Mouse (Mus musculus): ENCODE results near the gene Hdac9. TPM values are rescaled to one million over a fixed set of nuclear protein-coding genes. Genes with fewer than 3 reads are reported as not detected.

The Hdac9 gene
- polyA plus RNA-seq, 1 experiment from 2014 or later = 9.8 TPM

DNA sequence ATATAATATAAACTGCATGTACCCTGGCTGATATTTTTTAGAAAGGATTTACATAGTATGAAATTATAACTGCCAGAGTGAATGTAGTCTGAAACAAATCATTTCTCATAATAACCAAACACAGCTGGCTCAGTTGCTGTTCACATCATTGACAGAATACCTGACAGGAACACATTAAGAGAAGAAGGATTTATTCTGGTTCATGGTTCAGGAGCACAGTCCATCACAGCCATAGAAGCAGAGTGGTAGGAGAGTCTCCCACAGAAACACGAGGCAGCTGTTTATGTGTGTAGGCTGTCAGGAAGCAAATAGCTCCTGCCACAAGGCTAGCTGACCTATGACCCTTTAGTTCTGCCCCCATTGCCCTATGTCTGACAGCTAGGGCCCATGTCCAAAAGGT lies 803.6 kb downstream of the Hdac9 start:
- Histone ChIP-seq H3K4me3 (ENCODE audit: low read depth, low read length) (no peak overlapping the region), H3K27ac (replicated peaks; ENCODE audit: low read depth, low read length) (no peak overlapping the region), H3K4me2 (ENCODE audit: low read depth, low read length) (no peak overlapping the region), H3K27me3 (replicated peaks; ENCODE audit: control insufficient read depth, insufficient read depth, low read length) (no peaks in the 10 kb centered on the region), H3K4me1 (ENCODE audit: control insufficient read depth, insufficient read depth, low read length) (no peaks in the 10 kb centered on the region), H3K9me3 (ENCODE audit: control insufficient read depth, low read length) (no peaks in the 10 kb centered on the region), H3K36me3 (ENCODE audit: control insufficient read depth, insufficient read depth, low read length) (no peaks in the 10 kb centered on the region), H3K9ac (ENCODE audit: low read depth, low read length) (no peak overlapping the region)
- DNase-seq (ENCODE audit: low spot score) (no peak), ATAC-seq (ENCODE audit: low read depth) (no peak)
- 0% methylated on average over 1 of the region's 1 CpGs for WGBS

GRCm38 (mm10) chr12:34092953-34093352 lies 823.9 kb downstream of the Hdac9 start:
- H3K27me3 ChIP-seq (replicated peaks; ENCODE audit: control insufficient read depth, insufficient read depth, low read length) = no peaks in the 10 kb centered on the region
- 73% methylated on average over 4 of the region's 4 CpGs for WGBS

DNA sequence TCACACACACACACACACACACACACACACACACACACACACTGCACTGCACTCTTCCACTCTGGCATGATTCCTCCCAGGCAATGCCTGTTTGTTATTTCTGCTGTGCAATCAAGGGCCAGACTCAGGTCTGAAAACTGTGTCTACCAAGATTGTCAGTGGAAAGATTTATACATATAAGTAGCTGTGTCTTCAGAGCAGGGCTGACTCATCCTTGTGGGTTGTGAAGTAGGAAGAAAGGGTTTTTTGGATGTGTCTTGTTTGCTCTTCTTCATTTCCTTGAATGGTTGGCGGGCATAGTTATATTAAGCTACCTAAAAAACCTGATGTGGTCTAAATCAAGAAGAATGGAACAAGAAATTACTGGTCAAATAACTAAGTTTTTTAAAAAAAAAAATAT lies 825.0 kb downstream of the Hdac9 start:
- H3K4me1 ChIP-seq (ENCODE audit: control insufficient read depth, insufficient read depth, low read length) = peaks cover 5% of the 10 kb centered on the region; the same call in 1 of the 2 replicates
- H3K27ac ChIP-seq (replicated peaks; ENCODE audit: low read depth, low read length) = no peak overlapping the region
- H3K4me3 ChIP-seq (ENCODE audit: low read depth, low read length) = no peak overlapping the region
- DNase-seq (ENCODE audit: low spot score) (no peak), ATAC-seq (ENCODE audit: low read depth) (no peak)
- H3K27me3 ChIP-seq (replicated peaks; ENCODE audit: control insufficient read depth, insufficient read depth, low read length) = no peaks in the 10 kb centered on the region
- no peak overlapping the region for H3K9ac ChIP-seq (ENCODE audit: low read depth, low read length)
- H3K36me3 ChIP-seq (ENCODE audit: control insufficient read depth, insufficient read depth, low read length) = no peaks in the 10 kb centered on the region
- H3K4me2 ChIP-seq (ENCODE audit: low read depth, low read length) = no peak overlapping the region
- WGBS = 83% methylated on average over 1 of the region's 1 CpGs
- no peaks in the 10 kb centered on the region for H3K9me3 ChIP-seq (ENCODE audit: control insufficient read depth, low read length)

More at GRCm38 (mm10) chr12:34092953-34093352, 823.9 kb downstream of the Hdac9 start:
- H3K4me1 ChIP-seq (ENCODE audit: control insufficient read depth, insufficient read depth, low read length) = no peaks in the 10 kb centered on the region
- ATAC-seq (ENCODE audit: low read depth) = no peak
- H3K36me3 ChIP-seq (ENCODE audit: control insufficient read depth, insufficient read depth, low read length) = no peaks in the 10 kb centered on the region
- no peak overlapping the region for H3K27ac ChIP-seq (replicated peaks; ENCODE audit: low read depth, low read length)
- H3K4me2 ChIP-seq (ENCODE audit: low read depth, low read length) = no peak overlapping the region
- H3K4me3 ChIP-seq (ENCODE audit: low read depth, low read length) = no peak overlapping the region
- no peak for DNase-seq (ENCODE audit: low spot score)
- H3K9me3 ChIP-seq (ENCODE audit: control insufficient read depth, low read length) = no peaks in the 10 kb centered on the region
- no peak overlapping the region for H3K9ac ChIP-seq (ENCODE audit: low read depth, low read length)

DNA sequence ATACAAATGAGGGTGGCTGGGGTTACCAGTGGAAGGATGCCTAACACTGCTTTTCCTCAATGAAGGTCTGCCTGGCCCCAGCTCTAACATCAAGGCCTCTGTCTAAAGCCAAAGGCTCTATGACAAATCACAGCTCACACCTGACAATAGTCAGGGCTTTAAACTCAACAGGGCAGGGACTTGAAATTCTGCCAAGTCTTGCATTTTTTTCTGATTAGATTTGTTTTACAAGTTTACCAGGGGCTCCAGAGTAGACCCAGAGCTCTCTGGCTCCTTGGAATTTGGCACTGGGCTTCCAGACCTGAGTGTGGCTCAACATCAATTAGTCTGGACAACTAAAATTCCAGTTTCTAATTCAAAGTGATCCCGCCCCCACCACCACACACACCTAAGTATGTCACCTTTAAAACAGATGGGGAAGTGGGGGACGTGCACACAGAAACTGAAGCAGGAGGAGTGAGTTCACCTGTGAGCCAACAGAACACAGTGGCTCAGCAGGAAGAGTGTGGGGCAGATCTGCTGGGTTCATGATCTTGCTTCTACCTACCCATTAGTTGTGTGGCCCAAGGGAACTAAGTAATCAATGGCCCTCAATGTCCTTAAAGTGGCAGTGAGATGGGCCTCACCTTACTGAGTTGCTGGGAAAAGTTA lies 829.5 kb downstream of the Hdac9 start:
- Histone ChIP-seq H3K4me3 (ENCODE audit: low read depth, low read length) (no peak overlapping the region), H3K4me1 (ENCODE audit: control insufficient read depth, insufficient read depth, low read length) (peaks cover 5% of the 10 kb centered on the region; the same call in 1 of the 2 replicates), H3K36me3 (ENCODE audit: control insufficient read depth, insufficient read depth, low read length) (no peaks in the 10 kb centered on the region), H3K27ac (replicated peaks; ENCODE audit: low read depth, low read length) (no peak overlapping the region), H3K9ac (ENCODE audit: low read depth, low read length) (no peak overlapping the region), H3K4me2 (ENCODE audit: low read depth, low read length) (no peak overlapping the region), H3K27me3 (replicated peaks; ENCODE audit: control insufficient read depth, insufficient read depth, low read length) (no peaks in the 10 kb centered on the region), H3K9me3 (ENCODE audit: control insufficient read depth, low read length) (no peaks in the 10 kb centered on the region)
- 63% methylated on average over 2 of the region's 2 CpGs for WGBS
- DNase-seq (ENCODE audit: low spot score) (peak; percentile 38), ATAC-seq (ENCODE audit: low read depth) (peak; percentile 30; the same call in 1 of the 2 replicates)

GRCm38 (mm10) chr12:34076981-34077380 lies 839.9 kb downstream of the Hdac9 start:
- H3K4me2 ChIP-seq (ENCODE audit: low read depth, low read length) = no peak overlapping the region
- ATAC-seq (ENCODE audit: low read depth) = no peak

GRCm38 (mm10) chr12:34075805-34076509 lies 840.9 kb downstream of the Hdac9 start:
- no peak overlapping the region for H3K4me3 ChIP-seq (ENCODE audit: low read depth, low read length)
- WGBS = 77% methylated on average over 9 of the region's 9 CpGs
- H3K27me3 ChIP-seq (replicated peaks; ENCODE audit: control insufficient read depth, insufficient read depth, low read length) = no peaks in the 10 kb centered on the region
- H3K27ac ChIP-seq (replicated peaks; ENCODE audit: low read depth, low read length) = no peak overlapping the region
- DNase-seq (ENCODE audit: low spot score) (no peak), ATAC-seq (ENCODE audit: low read depth) (no peak)
- no peak overlapping the region for H3K9ac ChIP-seq (ENCODE audit: low read depth, low read length)
- H3K9me3 ChIP-seq (ENCODE audit: control insufficient read depth, low read length) = no peaks in the 10 kb centered on the region
- H3K36me3 ChIP-seq (ENCODE audit: control insufficient read depth, insufficient read depth, low read length) = no peaks in the 10 kb centered on the region
- H3K4me2 ChIP-seq (ENCODE audit: low read depth, low read length) = no peak overlapping the region
- H3K4me1 ChIP-seq (ENCODE audit: control insufficient read depth, insufficient read depth, low read length) = no peaks in the 10 kb centered on the region

More at GRCm38 (mm10) chr12:34076981-34077380, 839.9 kb downstream of the Hdac9 start:
- no peak for DNase-seq (ENCODE audit: low spot score)
- WGBS = 88% methylated on average over 2 of the region's 2 CpGs
- no peak overlapping the region for H3K9ac ChIP-seq (ENCODE audit: low read depth, low read length)
- H3K9me3 ChIP-seq (ENCODE audit: control insufficient read depth, low read length) = no peaks in the 10 kb centered on the region
- no peak overlapping the region for H3K27ac ChIP-seq (replicated peaks; ENCODE audit: low read depth, low read length)
- no peaks in the 10 kb centered on the region for H3K4me1 ChIP-seq (ENCODE audit: control insufficient read depth, insufficient read depth, low read length)
- H3K4me3 ChIP-seq (ENCODE audit: low read depth, low read length) = no peak overlapping the region
- no peaks in the 10 kb centered on the region for H3K27me3 ChIP-seq (replicated peaks; ENCODE audit: control insufficient read depth, insufficient read depth, low read length)
- H3K36me3 ChIP-seq (ENCODE audit: control insufficient read depth, insufficient read depth, low read length) = no peaks in the 10 kb centered on the region

DNA sequence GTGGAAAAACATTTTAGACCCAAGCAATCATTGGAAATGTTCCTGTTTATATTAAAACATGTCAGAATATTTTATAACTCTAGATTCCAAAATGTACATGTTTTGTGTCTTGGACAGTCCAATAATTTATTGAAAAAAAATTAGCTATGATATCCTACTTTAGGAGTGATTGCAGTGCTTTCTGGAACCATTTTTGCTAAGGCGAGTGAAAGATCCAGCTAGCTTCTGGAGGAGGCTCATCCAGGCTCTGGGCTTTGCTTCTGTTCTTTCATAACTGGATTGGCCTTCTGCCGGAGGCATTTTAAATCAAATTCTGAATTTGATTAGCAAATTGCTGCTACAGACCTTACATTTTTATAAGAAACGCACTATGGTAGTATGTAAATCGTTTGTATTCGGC lies 864.4 kb downstream of the Hdac9 start:
- Histone ChIP-seq H3K9ac (ENCODE audit: low read depth, low read length) (no peak overlapping the region), H3K4me2 (ENCODE audit: low read depth, low read length) (no peak overlapping the region), H3K27ac (replicated peaks; ENCODE audit: low read depth, low read length) (peak overlapping the region; percentile 33), H3K9me3 (ENCODE audit: control insufficient read depth, low read length) (no peaks in the 10 kb centered on the region), H3K36me3 (ENCODE audit: control insufficient read depth, insufficient read depth, low read length) (no peaks in the 10 kb centered on the region), H3K27me3 (replicated peaks; ENCODE audit: control insufficient read depth, insufficient read depth, low read length) (no peaks in the 10 kb centered on the region), H3K4me1 (ENCODE audit: control insufficient read depth, insufficient read depth, low read length) (peaks cover 13% of the 10 kb centered on the region; the same call in 1 of the 2 replicates), H3K4me3 (ENCODE audit: low read depth, low read length) (no peak overlapping the region)
- ATAC-seq (ENCODE audit: low read depth) (no peak), DNase-seq (ENCODE audit: low spot score) (peak; percentile 56)
- 50% methylated on average over 5 of the region's 5 CpGs for WGBS

- H3K27ac ChIP-seq (replicated peaks; ENCODE audit: low read depth, low read length) = peak overlapping the region; percentile 66
- H3K4me1 ChIP-seq (ENCODE audit: control insufficient read depth, insufficient read depth, low read length) = peaks cover 13% of the 10 kb centered on the region; the same call in 1 of the 2 replicates
- no peak overlapping the region for H3K4me3 ChIP-seq (ENCODE audit: low read depth, low read length)
- no peak overlapping the region for H3K9ac ChIP-seq (ENCODE audit: low read depth, low read length)
- ATAC-seq (ENCODE audit: low read depth) = peak; percentile 47; the same call in 1 of the 2 replicates
- no peaks in the 10 kb centered on the region for H3K27me3 ChIP-seq (replicated peaks; ENCODE audit: control insufficient read depth, insufficient read depth, low read length)
- 48% methylated on average over 3 of the region's 3 CpGs for WGBS
- DNase-seq (ENCODE audit: low spot score) = peak; percentile 67
- H3K36me3 ChIP-seq (ENCODE audit: control insufficient read depth, insufficient read depth, low read length) = no peaks in the 10 kb centered on the region
- H3K9me3 ChIP-seq (ENCODE audit: control insufficient read depth, low read length) = no peaks in the 10 kb centered on the region
- no peak overlapping the region for H3K4me2 ChIP-seq (ENCODE audit: low read depth, low read length)
Observed at GRCm38 (mm10) chr12:34052036-34052435, 864.9 kb downstream of the Hdac9 start.

Data from embryonic facial prominence, embryonic 14.5 days (tissue).